In the genomic region with DNA sequence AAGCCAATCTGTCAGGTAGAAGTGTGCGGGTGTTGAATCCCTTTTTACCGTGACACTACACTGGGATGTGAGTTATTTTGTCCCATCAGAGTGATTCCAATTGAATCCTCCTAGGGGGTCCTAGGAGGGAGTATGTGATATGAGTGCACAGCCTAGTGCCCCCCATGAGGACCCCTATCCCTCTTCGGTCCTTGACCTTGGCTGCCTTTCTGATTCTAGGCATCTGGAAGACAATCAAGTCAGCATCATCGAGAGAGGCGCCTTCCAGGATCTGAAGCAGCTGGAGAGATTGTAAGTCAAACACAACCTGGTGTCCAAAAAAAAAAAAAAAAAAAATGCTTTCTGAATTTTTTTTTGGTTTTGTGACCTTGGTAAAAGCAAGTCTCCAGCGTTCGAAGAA, we compare ENCODE assay signal across 17 mouse cellular contexts. TPM values are rescaled to one million over a fixed set of nuclear protein-coding genes. Genes with fewer than 3 reads are reported as not detected.
DNase-seq lines count a peak whose midpoint lies in the region; ATAC-seq and TF ChIP-seq lines count a peak whose summit lies in the region.
"Had no signal": no experiment of that assay in that cellular context is flagged by ENCODE, and none has a peak within 500 bp of the region (broad histone marks: within the 10 kb centered on the region; RNA-seq: fewer than 3 reads in every experiment).

No protein-coding gene starts in this region.

- no peak overlapping the region; the same call in 1 of the 2 replicates for H3K4me2 ChIP-seq in lung, embryonic 15.5 days
- no peak overlapping the region for H3K4me2 ChIP-seq in heart, embryonic 12.5 days
- H3K4me2 ChIP-seq: forebrain, embryonic 15.5 days; hindbrain, embryonic 13.5 days had no signal

- TF ChIP-seq POLR2A in cortical plate, adult 2 months (IDR thresholded peaks at IDR 0.05; ENCODE audit: extremely low read depth, insufficient read depth, low read length), result no peak
- TF ChIP-seq POLR2A in olfactory bulb, adult 2 months (IDR thresholded peaks at IDR 0.05; ENCODE audit: insufficient read depth, low read depth, low read length), result no peak

- DNase-seq in lung, postnatal 14 days, result peak; percentile 27
- DNase-seq in ovary, postnatal 10 days (ENCODE audit: low spot score), result no peak
- DNase-seq: adrenal gland, adult 8-10 months; cerebellum, adult 8-10 months; cerebellum, postnatal 14 days; gastrocnemius, postnatal 10 days; heart, adult 18-20 months; heart, postnatal 14 days had no signal

- no peaks in the 10 kb centered on the region for H3K36me3 ChIP-seq in lung, embryonic 15.5 days
- H3K36me3 ChIP-seq in heart, embryonic 12.5 days, result no peaks in the 10 kb centered on the region
- H3K36me3 ChIP-seq: embryonic facial prominence, embryonic 12.5 days; forebrain, embryonic 15.5 days; heart, embryonic 15.5 days; hindbrain, embryonic 13.5 days had no signal

- H3K4me1 ChIP-seq in cortical plate, adult 2 months (ENCODE audit: control insufficient read depth, insufficient read depth, low read length), result peaks cover 6% of the 10 kb centered on the region
- H3K4me1 ChIP-seq in lung, embryonic 15.5 days, result peaks cover 12% of the 10 kb centered on the region
- H3K4me1 ChIP-seq in olfactory bulb, adult 2 months (ENCODE audit: control insufficient read depth, insufficient read depth, low read length), result peaks cover 13% of the 10 kb centered on the region
- 0 out of 2 replicates have a peak, but pooled peaks cover 6% of the 10 kb centered on the region for H3K4me1 ChIP-seq in heart, embryonic 12.5 days (replicated peaks)

- no peak overlapping the region for H3K4me3 ChIP-seq in cortical plate, adult 2 months (ENCODE audit: insufficient read depth, low read length)
- H3K4me3 ChIP-seq in lung, embryonic 15.5 days, result no peak overlapping the region
- H3K4me3 ChIP-seq in olfactory bulb, adult 2 months (ENCODE audit: insufficient read depth, low read depth, low read length), result no peak overlapping the region
- H3K4me3 ChIP-seq in heart, embryonic 12.5 days, result no peak overlapping the region
- H3K4me3 ChIP-seq: embryonic facial prominence, embryonic 12.5 days; forebrain, embryonic 15.5 days; heart, embryonic 15.5 days; hindbrain, embryonic 13.5 days had no signal

- TF ChIP-seq CTCF in cortical plate, adult 2 months (IDR thresholded peaks at IDR 0.05; ENCODE audit: extremely low read depth, insufficient read depth, low read length), result no peak
- TF ChIP-seq CTCF in olfactory bulb, adult 2 months (IDR thresholded peaks at IDR 0.05; ENCODE audit: insufficient read depth, low read depth, low read length), result no peak

- H3K27ac ChIP-seq in cortical plate, adult 2 months (ENCODE audit: insufficient read depth, low read length), result 0 out of 2 replicates have a peak overlapping the region, but pooled peaks have one; percentile 31
- no peak overlapping the region for H3K27ac ChIP-seq in lung, embryonic 15.5 days
- H3K27ac ChIP-seq in olfactory bulb, adult 2 months (ENCODE audit: insufficient read depth, low read depth, low read length), result 0 out of 2 replicates have a peak overlapping the region, but pooled peaks have one; percentile 64
- H3K27ac ChIP-seq in heart, embryonic 12.5 days (ENCODE audit: poor library complexity, severe bottlenecking), result no peak overlapping the region
- H3K27ac ChIP-seq: embryonic facial prominence, embryonic 12.5 days; forebrain, embryonic 15.5 days; heart, embryonic 15.5 days; hindbrain, embryonic 13.5 days had no signal

- H3K9ac ChIP-seq in lung, embryonic 15.5 days, result no peak overlapping the region
- H3K9ac ChIP-seq in heart, embryonic 12.5 days, result no peak overlapping the region
- H3K9ac ChIP-seq: embryonic facial prominence, embryonic 12.5 days; forebrain, embryonic 15.5 days; heart, embryonic 15.5 days; hindbrain, embryonic 13.5 days had no signal

- 53% methylated on average over 7 of the region's 7 CpGs for WGBS in lung, embryonic 15.5 days
- WGBS in olfactory bulb, adult 2 months, result 77% methylated on average over 7 of the region's 7 CpGs
- whole genome bisulfite sequencing in heart, embryonic 12.5 days, result 74% methylated on average over 7 of the region's 7 CpGs

- H3K27me3 ChIP-seq in lung, embryonic 15.5 days, result no peaks in the 10 kb centered on the region
- H3K27me3 ChIP-seq in heart, embryonic 12.5 days (replicated peaks), result no peaks in the 10 kb centered on the region
- H3K27me3 ChIP-seq: embryonic facial prominence, embryonic 12.5 days; forebrain, embryonic 15.5 days; heart, embryonic 15.5 days; hindbrain, embryonic 13.5 days had no signal

- ATAC-seq in lung, embryonic 15.5 days (ENCODE audit: borderline replicate concordance, extremely low read depth, low FRiP score, low TSS enrichment), result 0 out of 2 replicates have a peak, but pooled peaks have one; percentile 49
- ATAC-seq in heart, embryonic 12.5 days (ENCODE audit: insufficient number of reproducible peaks, low FRiP score), result no peak
- ATAC-seq: forebrain, embryonic 15.5 days had no signal

- H3K9me3 ChIP-seq in lung, embryonic 15.5 days, result no peaks in the 10 kb centered on the region
- no peaks in the 10 kb centered on the region for H3K9me3 ChIP-seq in heart, embryonic 12.5 days (replicated peaks)
- H3K9me3 ChIP-seq: embryonic facial prominence, embryonic 12.5 days; forebrain, embryonic 15.5 days; heart, embryonic 10.5 days; heart, embryonic 15.5 days; hindbrain, embryonic 13.5 days had no signal

RNA-seq across cellular contexts. Expression of gene Slit3, which starts 56.5 kb away (rescaled TPM):
- polyA plus RNA-seq in cortical plate, adult 2 months (2012; rRNA removed), result 15.8 and 16.8 TPM in 2 replicates
- polyA plus RNA-seq in lung, embryonic 15.5 days (2015; fragmentation: Nextera tagmentation; extraction: Ambion mirVana), result 17.9 and 21.4 TPM in 2 replicates
- not detected in 2 replicates for polyA plus RNA-seq in olfactory bulb, adult 2 months (2012; ENCODE audit: insufficient read depth, insufficient read length, low replicate concordance, missing spikeins)
- 17.4 and 18.4 TPM in 2 replicates for polyA plus RNA-seq in heart, embryonic 12.5 days (2016; fragmentation: Nextera tagmentation; extraction: Ambion mirVana)

Comparison
In these comparisons a context has a peak if more than half of its experiments do, and no peak if none do; other contexts are left out.
1. H3K27ac ChIP-seq: peak in cortical plate, adult 2 months (single experiment) and olfactory bulb, adult 2 months (single experiment); none in lung, embryonic 15.5 days (single experiment) and heart, embryonic 12.5 days (single experiment).
2. RNA of gene Slit3, which starts 56.5 kb away (polyA plus RNA-seq): 17.9 to 21.4 TPM in lung, embryonic 15.5 days, 17.4 to 18.4 TPM in heart, embryonic 12.5 days and 15.8 to 16.8 TPM in cortical plate, adult 2 months; not detected in olfactory bulb, adult 2 months; every median in the first group is over 10 times any median in the second.